In the genomic region with DNA sequence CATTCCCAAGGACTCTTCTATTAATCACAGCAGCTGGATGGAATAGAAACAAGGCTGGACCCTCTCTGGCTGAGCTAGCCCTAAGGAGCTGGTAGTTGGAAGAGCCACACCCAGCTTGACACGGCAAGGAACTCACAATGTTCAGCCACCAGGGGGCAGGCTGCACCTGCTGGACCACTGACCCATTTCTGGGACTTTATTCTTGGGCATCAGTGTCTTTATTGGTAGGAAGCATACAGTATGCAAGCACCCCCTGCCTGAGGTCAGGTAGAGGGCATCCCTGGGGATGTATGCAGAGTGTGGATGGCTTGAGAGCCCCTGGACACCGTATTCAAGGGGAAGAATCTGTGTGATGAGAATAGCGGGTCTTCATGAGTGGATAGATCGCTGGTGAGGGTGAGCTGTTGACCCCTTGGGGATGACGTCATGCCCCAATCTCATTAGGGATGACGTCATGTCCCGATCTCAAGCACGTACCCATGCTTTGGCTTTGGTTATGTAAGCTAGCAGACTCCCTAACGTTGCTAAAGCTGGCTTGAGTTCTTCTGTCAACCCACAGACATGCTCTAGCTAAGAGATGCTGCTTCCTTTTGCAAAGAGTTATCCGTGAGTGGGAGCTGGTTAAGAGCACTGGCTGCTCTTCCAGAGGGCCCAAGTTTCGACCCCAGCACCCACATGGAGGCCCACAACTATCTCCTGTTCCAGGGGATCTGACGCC, we compare ENCODE assay signal across 8 mouse cellular contexts. TPM values are rescaled to one million over a fixed set of nuclear protein-coding genes. Genes with fewer than 3 reads are reported as not detected.
DNase-seq lines count a peak whose midpoint lies in the region; ATAC-seq lines count a peak whose summit lies in the region.

No protein-coding gene starts in this region.

- peaks cover 23% of the 10 kb centered on the region for H3K4me1 ChIP-seq in heart, embryonic 10.5 days

- no peaks in the 10 kb centered on the region for H3K9me3 ChIP-seq in heart, embryonic 10.5 days

- ATAC-seq in inflammation-experienced regulatory T-cells, adult 6 months, result no peak

- no peak overlapping the region for H3K27ac ChIP-seq in heart, embryonic 10.5 days

- peak; percentile 65 for DNase-seq in CD4-positive helper T cell, adult 2 months (ENCODE audit: low read depth, low spot score)
- DNase-seq in adipocyte (ENCODE audit: low spot score), result peak; percentile 87
- DNase-seq in embryo, embryonic 11.5 days (ENCODE audit: low read depth, low spot score), result peak; percentile 71
- DNase-seq in heart, embryonic 10.5 days (ENCODE audit: low spot score), result peak; percentile 90
- peak; percentile 89 to 91 for DNase-seq in layer of hippocampus, postnatal 10 days (ENCODE audit: low spot score in 2 of 2)
- peak; percentile 90 for DNase-seq in lung, postnatal 14 days
- DNase-seq in spleen, adult 12 weeks (ENCODE audit: low spot score), result peak; percentile 30

- no peak overlapping the region for H3K4me3 ChIP-seq in heart, embryonic 10.5 days

- WGBS in heart, embryonic 10.5 days, result 46% methylated on average over 12 of the region's 12 CpGs

- peaks cover 15% of the 10 kb centered on the region; the same call in 1 of the 2 replicates for H3K27me3 ChIP-seq in heart, embryonic 10.5 days (ENCODE audit: insufficient read depth, poor library complexity, severe bottlenecking)

- H3K36me3 ChIP-seq in heart, embryonic 10.5 days, result no peaks in the 10 kb centered on the region

RNA-seq across cellular contexts. Expression of gene Ctdspl, which starts 5.3 kb away (rescaled TPM):
- polyA plus RNA-seq in heart, embryonic 10.5 days (2016; fragmentation: Nextera tagmentation; extraction: Ambion mirVana), result 8.8 and 10.2 TPM in 2 replicates
- total RNA-seq in layer of hippocampus, postnatal 10 days (2021), result 10 to 100 TPM; 17.0 to 19.0 TPM
- polyA plus RNA-seq in inflammation-experienced regulatory T-cells, adult 6 months (2017; shearing (Covaris generic)), result 1 to 10 TPM; 1.0 to 1.3 (median 1.3) TPM

Comparison
In these comparisons a context has a peak if more than half of its experiments do, and no peak if none do; other contexts are left out.
1. DNase-seq: peak in every context shown above with its lines; median percentile 90 in heart, embryonic 10.5 days; 90 in layer of hippocampus, postnatal 10 days; 90 in lung, postnatal 14 days; 87 in adipocyte; 71 in embryo, embryonic 11.5 days; 65 in CD4-positive helper T cell, adult 2 months; 30 in spleen, adult 12 weeks.